Mouse (Mus musculus) bone marrow macrophage, adult 2 months (primary cell): ENCODE measurements around the gene Taar7d. TPM values are rescaled to one million over a fixed set of nuclear protein-coding genes. Genes with fewer than 3 reads are reported as not detected.
A peak's percentile ranks its signal among the peaks of the same experiment; 100 is the strongest.

Experiments used
- H3K27ac ChIP-seq: 2 replicates; pipeline ENCODE4 v1.5.1; 2012; ENCODE audit warnings: low read depth, low read length; ENCODE audit not compliant: insufficient read depth
- H3K4me1 ChIP-seq: 2 replicates; pipeline ENCODE4 v1.6.1; 2012; ENCODE audit warnings: low read length; ENCODE audit not compliant: control insufficient read depth, insufficient read depth
- H3K4me3 ChIP-seq: 2 replicates; pipeline ENCODE4 v1.5.1; 2012; ENCODE audit warnings: mild to moderate bottlenecking, low read length, moderate library complexity; ENCODE audit not compliant: insufficient read depth
- CTCF ChIP-seq: IDR thresholded peaks from 2 replicates; pipeline ENCODE4 v1.5.1; 2012; ENCODE audit warnings: low read depth, mild to moderate bottlenecking, low read length, moderate library complexity
- POLR2A ChIP-seq: IDR thresholded peaks from 2 replicates; pipeline ENCODE4 v1.6.1; 2012; ENCODE audit warnings: mild to moderate bottlenecking, low read depth, low read length, borderline replicate concordance
- polyA plus RNA-seq: library from polyadenylated mRNA; stranded (reverse); fragments of >200 nt; gene quantifications from 2 replicates; pipeline ENCODE4 v1.2.4, GENCODE M21; 2012; ENCODE audit not compliant: missing spikeins, insufficient read depth, insufficient read length

Taar7d gene
- not detected in 2 replicates for polyA plus RNA-seq

DNA sequence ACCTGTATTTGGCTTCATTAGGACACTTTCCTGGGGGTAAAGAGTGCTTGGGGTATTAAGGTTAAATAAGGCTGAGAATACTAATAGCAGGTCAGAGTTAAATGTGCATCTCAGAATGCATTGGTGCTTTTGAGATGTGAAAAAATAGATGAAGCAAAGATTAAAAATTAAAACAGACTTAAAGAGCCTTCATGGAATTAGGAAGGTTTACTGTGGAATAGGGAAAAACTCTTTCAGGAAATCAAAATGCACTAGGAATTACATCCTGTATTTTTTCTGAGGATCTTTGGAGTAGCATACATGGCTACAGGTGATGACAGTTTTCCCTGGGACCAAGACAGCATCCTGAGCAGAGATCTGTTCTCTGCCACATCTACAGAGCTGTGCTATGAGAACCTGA is at the start of gene Taar7d:
Gene Taar7d (plus strand): TSS at position 301 of the 400 bp plus-strand sequence.
- no peak within 1 kb of the TSS for H3K27ac ChIP-seq

DNA sequence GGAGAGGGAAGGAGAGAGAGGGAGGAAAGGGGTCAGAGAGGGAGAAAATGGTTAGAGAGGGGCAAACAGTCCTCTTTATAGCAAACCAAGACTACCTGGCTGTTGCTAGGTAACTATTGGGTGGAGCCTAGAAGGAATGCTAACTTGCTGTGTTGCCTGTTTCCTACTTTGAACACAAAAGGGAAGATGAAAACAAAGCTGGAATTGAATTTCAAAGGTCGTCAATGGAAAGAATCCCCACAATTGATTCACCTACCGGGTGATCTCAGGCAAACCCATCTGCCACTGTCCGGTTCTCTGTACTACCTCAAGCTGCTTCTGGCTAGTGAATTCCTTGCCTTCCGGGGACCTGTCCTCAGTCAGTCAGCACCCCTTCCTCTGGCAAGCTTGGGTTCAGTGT is 49.1 kb upstream of the Taar7d start:
- no peak overlapping the region for H3K27ac ChIP-seq
- no peak overlapping the region for H3K4me3 ChIP-seq
- TF ChIP-seq CTCF (no peak), POLR2A (no peak)
- H3K4me1 ChIP-seq = peaks cover 3% of the 10 kb centered on the region; the same call in 1 of the 2 replicates

More for the DNA sequence above, at the start of gene Taar7d:
- Histone ChIP-seq H3K4me3 (no peak within 1 kb of the TSS), H3K4me1 (no peaks in the 10 kb centered on the region)
- no peak for TF ChIP-seq POLR2A

DNA sequence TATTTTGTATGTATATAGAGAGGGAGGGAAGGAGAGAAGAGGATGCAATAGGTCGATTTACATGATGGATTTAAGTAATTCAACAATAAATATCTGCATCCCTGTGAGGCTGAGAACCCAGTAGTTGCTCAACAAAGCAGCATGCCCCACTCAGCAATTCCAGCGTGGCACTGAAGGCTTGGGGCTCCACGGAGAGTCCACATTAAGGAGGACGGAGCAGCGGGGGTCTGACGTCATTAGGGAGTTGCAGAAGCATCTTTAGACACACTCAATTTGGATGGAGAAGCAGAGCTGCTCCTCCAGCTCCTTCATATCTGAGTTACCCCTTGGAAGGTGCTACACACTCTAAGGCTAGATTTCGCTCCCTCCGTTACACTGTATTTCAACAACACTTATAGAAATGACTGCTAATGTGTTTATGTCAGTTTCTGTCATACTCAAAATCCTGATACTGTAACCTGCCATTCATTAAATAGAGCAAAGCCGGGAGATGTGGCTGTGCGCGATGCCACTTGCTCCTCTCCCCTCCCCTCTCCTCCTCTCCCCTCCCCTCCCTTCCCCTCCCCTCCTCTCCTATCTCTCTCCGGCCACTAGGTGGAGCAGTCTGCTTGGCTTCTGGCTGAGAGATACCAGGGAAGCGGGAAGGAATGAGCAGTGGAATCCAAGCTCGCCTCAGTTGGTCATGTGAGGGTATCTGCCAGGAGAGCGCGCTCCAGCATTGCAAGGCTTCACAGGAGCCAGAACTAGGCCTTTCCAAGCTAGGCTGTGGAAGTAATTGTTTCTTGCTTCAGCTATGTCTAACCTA is 47.9 kb upstream of the Taar7d start:
- Histone ChIP-seq H3K4me3 (no peak overlapping the region), H3K4me1 (peaks cover 5% of the 10 kb centered on the region; the same call in 1 of the 2 replicates), H3K27ac (no peak overlapping the region)
- TF ChIP-seq CTCF (peak; percentile 81), POLR2A (no peak)

DNA sequence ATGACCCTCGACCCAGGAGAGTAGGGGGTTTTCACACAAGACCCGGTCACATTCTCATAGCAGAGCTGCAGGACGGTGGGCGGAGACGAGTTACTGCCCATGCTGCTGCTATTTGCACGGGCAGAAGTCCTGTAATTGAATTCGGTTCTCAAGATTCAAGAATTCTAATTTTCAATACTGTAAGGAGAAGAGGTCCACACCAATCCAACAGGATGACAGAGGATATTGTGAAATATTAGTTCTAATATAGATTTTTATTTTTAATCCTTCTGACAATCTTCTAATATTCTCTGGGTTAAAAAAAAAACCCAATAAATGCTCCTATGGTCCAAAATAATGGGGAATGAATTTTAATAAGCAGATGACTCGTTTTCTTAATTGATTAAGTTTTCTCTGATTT is 41.5 kb upstream of the Taar7d start, which contains the start of gene Taar6:
Gene Taar6 (minus strand): TSS at position 101 of the 400 bp plus-strand sequence.
- Histone ChIP-seq H3K4me3 (no peak within 1 kb of the TSS), H3K27ac (no peak within 1 kb of the TSS), H3K4me1 (peaks cover 2% of the 10 kb centered on the region; the same call in 1 of the 2 replicates)
- no peak for TF ChIP-seq POLR2A
- no peak for TF ChIP-seq CTCF

DNA sequence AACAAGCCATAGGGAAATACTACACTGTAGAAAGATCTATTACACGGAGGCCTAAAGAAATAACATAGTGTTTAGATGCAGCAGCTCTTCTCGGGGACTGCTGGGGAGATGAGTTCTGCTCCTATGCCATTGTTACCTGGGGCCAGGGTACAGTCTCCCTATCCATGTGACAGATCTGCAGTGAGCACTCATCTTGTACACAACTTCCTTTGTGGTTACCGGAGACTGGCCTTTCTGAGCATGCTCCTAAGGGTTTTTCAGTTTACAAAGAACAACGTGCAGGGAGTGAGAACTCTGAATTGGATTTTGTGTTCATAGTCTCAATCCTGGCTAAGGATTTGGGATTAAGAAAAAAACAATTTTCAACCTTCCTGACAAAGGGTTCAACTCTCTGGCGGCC is 40.6 kb upstream of the Taar7d start:
- no peak overlapping the region for H3K4me3 ChIP-seq
- H3K4me1 ChIP-seq = peaks cover 2% of the 10 kb centered on the region; the same call in 1 of the 2 replicates
- TF ChIP-seq POLR2A = no peak
- TF ChIP-seq CTCF = no peak
- H3K27ac ChIP-seq = no peak overlapping the region

DNA sequence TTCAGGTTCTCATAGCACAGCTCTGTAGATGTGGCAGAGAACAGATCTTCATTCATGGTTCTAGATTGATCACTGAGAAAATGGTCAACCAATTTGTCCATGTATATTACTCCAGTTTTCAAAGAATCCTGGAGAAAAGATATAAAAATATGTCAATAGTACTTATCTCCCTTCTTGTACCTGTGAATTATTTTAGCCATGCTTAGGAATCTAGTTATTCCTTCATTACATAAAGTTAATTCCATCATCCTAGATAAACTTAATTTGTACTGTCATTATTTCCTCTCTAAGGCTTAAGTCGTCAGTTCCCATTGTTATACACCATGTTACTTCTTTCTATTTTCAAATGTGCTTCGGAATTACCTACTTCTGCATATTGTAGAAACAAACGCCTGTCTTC is 33.6 kb upstream of the Taar7d start, which contains the start of gene Taar7a:
Gene Taar7a (minus strand): TSS at position 101 of the 400 bp plus-strand sequence.
- Histone ChIP-seq H3K27ac (no peak within 1 kb of the TSS), H3K4me1 (no peaks in the 10 kb centered on the region), H3K4me3 (no peak within 1 kb of the TSS)
- TF ChIP-seq CTCF (no peak), POLR2A (no peak)

DNA sequence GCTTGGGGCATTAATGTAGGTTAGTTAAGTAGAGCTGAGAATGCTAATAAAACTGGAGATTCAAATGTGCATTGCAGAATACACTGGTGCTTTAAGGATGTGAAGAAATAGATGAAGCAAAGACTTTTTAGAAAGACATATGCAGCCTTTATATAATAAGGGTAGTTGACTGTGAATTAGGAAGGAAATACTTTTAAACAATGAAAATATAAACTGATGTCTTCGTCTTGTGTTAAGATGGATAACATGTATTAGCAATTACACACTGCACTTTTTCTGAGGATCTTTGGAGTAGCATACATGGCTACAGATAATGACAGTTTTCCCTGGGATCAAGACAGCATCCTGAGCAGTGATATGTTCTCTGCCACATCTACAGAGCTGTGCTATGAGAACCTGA is 27.4 kb upstream of the Taar7d start, which contains the start of gene Taar7b:
Gene Taar7b (plus strand): TSS at position 301 of the 400 bp plus-strand sequence.
- TF ChIP-seq CTCF (no peak), POLR2A (no peak)
- Histone ChIP-seq H3K4me3 (no peak within 1 kb of the TSS), H3K4me1 (no peaks in the 10 kb centered on the region), H3K27ac (no peak within 1 kb of the TSS)

DNA sequence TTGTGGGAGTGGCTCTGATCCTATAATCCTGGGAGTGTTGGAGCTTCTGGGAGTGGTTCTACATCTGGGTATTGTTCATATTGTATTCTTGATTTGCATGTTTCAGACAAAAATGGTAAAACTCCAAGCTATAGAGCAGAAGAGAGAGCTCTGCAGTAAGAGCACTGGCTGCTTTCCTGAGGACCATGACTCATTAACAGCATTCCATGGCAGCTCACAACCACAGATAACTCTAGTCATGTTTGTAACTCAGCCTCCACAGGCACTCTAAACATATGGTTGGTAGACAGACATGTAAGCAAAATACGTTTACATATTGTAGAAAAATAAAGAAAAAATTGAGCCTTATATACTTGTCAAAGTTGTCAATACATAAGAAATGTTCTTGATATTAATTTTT is 20.6 kb upstream of the Taar7d start:
- Histone ChIP-seq H3K4me1 (no peaks in the 10 kb centered on the region), H3K27ac (no peak overlapping the region), H3K4me3 (no peak overlapping the region)
- no peak for TF ChIP-seq POLR2A
- TF ChIP-seq CTCF = no peak

DNA sequence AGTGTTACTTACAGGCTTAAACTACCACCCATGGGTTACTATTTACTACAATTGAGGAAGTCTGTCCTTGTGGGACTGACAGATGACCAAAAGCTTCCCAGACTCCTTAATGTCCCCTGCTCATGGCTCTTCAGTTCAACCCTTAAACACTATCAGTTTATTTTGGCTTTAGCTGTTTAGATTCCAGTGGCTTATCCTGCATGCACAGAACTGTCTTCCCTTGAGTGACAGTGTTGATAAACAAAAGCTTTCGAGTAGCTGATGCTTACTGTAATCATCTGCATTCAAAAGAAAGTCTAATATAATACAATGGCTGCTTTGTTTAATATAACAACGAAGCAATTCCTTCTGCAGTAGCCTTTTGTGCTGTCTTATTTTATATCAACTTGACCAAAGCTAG is 20.0 kb upstream of the Taar7d start:
- no peak for TF ChIP-seq POLR2A
- TF ChIP-seq CTCF = no peak
- no peak overlapping the region for H3K27ac ChIP-seq

DNA sequence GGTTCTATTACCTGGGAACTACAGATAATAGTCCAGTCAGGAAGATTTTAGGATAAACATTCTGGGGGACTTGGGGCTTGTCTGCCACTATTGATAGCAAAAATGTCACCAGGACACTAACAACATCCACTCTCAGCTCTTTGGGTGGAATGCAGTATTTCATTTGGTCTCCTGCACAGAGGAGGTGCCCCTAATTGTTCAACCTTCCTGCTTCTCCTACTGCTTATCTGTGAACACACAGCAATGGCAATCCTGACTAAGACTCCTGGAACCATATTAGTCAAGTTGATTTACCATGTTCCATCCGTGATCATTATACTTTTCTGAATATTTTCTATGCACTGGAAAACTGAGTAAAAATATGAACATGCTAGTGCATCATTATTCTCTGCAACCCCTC is 18.9 kb upstream of the Taar7d start:
- Histone ChIP-seq H3K27ac (no peak overlapping the region), H3K4me1 (no peaks in the 10 kb centered on the region), H3K4me3 (no peak overlapping the region)
- no peak for TF ChIP-seq CTCF
- no peak for TF ChIP-seq POLR2A

More for the DNA sequence above, 20.0 kb upstream of the Taar7d start:
- Histone ChIP-seq H3K4me1 (no peaks in the 10 kb centered on the region), H3K4me3 (no peak overlapping the region)
